Mouse (Mus musculus) hindbrain, postnatal 0 days (tissue): ENCODE data around the gene Prr18. TPM values are rescaled to one million over a fixed set of nuclear protein-coding genes. Genes with fewer than 3 reads are reported as not detected.

Experiments used
- ATAC-seq: fragments of 200-750 bp; cut with Nextera tagmentation; 2 replicates; pipeline ENCODE4 v1.8.0; 2017; ENCODE audit warnings: mild to moderate bottlenecking, moderate TSS enrichment, moderate library complexity
- DNase-seq: peaks from one replicate; pipeline ENCODE4 v3.0.0-alpha.2; 2015; ENCODE audit warnings: low spot score
- H3K27ac ChIP-seq: fragments of 300-500 bp; sonication (generic); 2 replicates; pipeline ENCODE4 v1.5.1; 2014; ENCODE audit warnings: mild to moderate bottlenecking
- H3K27me3 ChIP-seq: fragments of 300-500 bp; sonication (generic); 2 replicates; pipeline ENCODE4 v1.6.1; 2014; ENCODE audit warnings: low read length, mixed read lengths; ENCODE audit not compliant: insufficient read depth
- H3K36me3 ChIP-seq: fragments of 300-500 bp; sonication (generic); 2 replicates; pipeline ENCODE4 v1.6.1; 2014; ENCODE audit warnings: low read length, mixed read lengths; ENCODE audit not compliant: insufficient read depth
- H3K4me1 ChIP-seq: fragments of 300-500 bp; sonication (generic); 2 replicates; pipeline ENCODE4 v1.6.1; 2014; ENCODE audit warnings: antibody characterized with exemption, low read length, mixed read lengths; ENCODE audit not compliant: insufficient read depth
- H3K4me2 ChIP-seq: fragments of 300-500 bp; sonication (generic); 2 replicates; pipeline ENCODE4 v1.6.1; 2014; ENCODE audit warnings: low read depth, mild to moderate bottlenecking, low read length, moderate library complexity, mixed read lengths
- H3K4me3 ChIP-seq: fragments of 300-500 bp; sonication (generic); 2 replicates; pipeline ENCODE4 v1.5.1; 2014; ENCODE audit warnings: low read length
- H3K9ac ChIP-seq: fragments of 300-500 bp; sonication (generic); replicated peaks from 2 replicates; pipeline ENCODE4 v1.6.1; 2014; ENCODE audit warnings: mild to moderate bottlenecking, low read length, moderate library complexity, mixed read lengths
- H3K9me3 ChIP-seq: fragments of 300-500 bp; sonication (generic); 2 replicates; pipeline ENCODE4 v1.6.1; 2016; ENCODE audit warnings: low read length, mixed read lengths
- CTCF ChIP-seq: IDR thresholded peaks from 2 replicates; pipeline ENCODE4 v1.5.1; 2016; ENCODE audit warnings: antibody characterized with exemption, control low read depth, low read depth
- WGBS: fragments of 180-500 bp; shearing (Covaris S2); extraction: QIAGEN DNeasy Blood & Tissue Kit; methylation state at CpG from one replicate; pipeline ENCODE4 v1.1.7; 2014; 5-methylcytosine and 5-hydroxymethylcytosine counted together
- polyA plus RNA-seq: library from polyadenylated mRNA; unstranded; fragments of >200 nt; fragmentation: Nextera tagmentation; extraction: Ambion mirVana; gene quantifications from 2 replicates; pipeline ENCODE4 v1.2.1, GENCODE M21; 2015
- total RNA-seq: library from RNA; depleted of rRNA; stranded (reverse); fragments of >200 nt; gene quantifications from 2 replicates; pipeline ENCODE4 v1.2.3, GENCODE M21; 2014

The Prr18 gene
- total and polyA plus RNA-seq, 2 experiments from 2014 or later = 17.6 to 41.2 TPM

DNA sequence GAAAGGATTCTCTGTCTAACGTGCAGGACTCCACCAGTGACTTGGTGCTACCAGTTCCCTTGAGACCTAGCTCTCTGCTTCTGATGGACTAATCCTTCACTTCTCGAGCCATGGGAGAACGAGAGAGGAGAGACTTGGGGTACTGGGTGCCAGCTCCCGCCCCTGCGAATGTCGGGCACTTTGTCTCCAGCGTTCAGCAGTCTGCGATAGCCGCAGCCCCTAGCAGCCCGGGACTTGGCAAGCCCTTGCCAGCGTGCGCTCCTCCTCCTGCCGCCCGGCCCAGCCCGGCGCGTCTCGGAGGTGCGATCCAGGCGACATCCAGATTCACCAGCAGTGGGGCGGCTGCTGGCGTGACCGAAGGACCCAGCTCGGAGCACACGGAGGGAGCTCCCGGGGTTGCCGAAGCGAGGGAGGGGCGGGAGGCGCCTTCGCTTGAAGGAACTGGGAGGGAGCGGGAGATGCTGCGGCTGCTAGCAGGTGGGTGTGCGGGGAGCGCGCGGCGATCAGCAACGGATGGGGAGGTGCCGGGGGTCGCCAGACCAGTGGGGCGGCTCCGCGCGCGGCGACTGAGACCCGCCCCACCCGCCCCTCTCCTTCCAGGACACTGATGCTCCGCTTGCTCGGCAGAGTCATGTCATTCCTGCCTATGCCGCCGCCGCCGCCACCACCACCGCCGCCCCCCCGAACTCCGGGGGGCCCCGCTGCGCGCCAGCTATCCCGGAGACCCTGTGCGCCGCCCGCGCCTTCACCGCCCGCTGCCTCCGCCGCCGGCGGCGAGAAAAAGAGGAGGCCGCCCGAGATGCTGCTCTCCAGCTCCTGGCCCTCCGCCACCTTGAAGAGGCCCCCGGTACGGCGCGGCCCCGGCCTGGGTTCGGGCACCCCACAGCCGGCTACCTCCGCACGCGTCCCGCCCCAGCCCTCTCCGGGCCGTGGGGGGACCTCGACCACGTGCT lies 3.4 kb downstream of the Prr18 start:
- H3K27ac ChIP-seq = peak overlapping the region; percentile 93
- H3K9me3 ChIP-seq = no peaks in the 10 kb centered on the region
- H3K4me1 ChIP-seq = peaks cover 32% of the 10 kb centered on the region
- no peaks in the 10 kb centered on the region for H3K36me3 ChIP-seq
- TF ChIP-seq CTCF = no peak
- peak; percentile 82 for DNase-seq
- WGBS = under 1% methylated on average over 63 of the region's 92 CpGs
- peak; percentile 82 for ATAC-seq
- H3K4me3 ChIP-seq = peak overlapping the region; percentile 47
- no peaks in the 10 kb centered on the region for H3K27me3 ChIP-seq
- H3K4me2 ChIP-seq = peak overlapping the region; percentile 85
- H3K9ac ChIP-seq = peak overlapping the region; percentile 76

DNA sequence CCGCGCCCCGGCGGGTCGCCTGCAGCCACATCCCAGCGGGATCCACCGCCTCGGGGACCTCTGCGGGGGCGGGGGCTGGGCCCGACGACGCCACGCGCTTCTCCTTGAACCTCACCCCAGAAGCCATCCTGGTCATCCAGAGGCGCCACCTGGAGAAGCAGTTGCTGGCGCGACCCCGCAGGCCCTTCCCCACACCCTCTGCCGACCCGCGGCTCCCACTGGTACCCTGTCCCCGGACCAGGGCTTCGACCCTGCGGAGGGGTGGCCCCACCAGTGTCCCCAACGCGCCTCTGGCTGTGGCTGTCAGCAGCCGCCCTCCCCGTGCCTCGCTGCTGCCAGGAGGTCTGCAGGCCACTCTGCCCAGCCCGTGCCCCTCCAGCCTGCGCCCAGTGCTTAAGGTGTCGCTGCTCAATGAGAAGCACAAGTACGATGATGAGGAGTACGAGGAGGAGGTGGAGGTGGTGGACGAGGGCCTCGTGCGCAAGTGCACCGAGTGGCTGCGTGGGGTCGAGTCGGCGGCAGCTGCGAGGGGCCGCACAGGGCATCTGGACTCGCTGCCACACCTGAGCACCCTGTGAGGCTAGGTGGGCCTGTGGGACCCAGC lies 4.2 kb downstream of the Prr18 start:
- no peak for TF ChIP-seq CTCF
- peak overlapping the region; percentile 85 for H3K4me2 ChIP-seq
- H3K9me3 ChIP-seq = no peaks in the 10 kb centered on the region
- ATAC-seq (peak; percentile 43), DNase-seq (peak; percentile 32)
- H3K36me3 ChIP-seq = no peaks in the 10 kb centered on the region
- H3K27ac ChIP-seq = peak overlapping the region; percentile 93
- peak overlapping the region; percentile 76 for H3K9ac ChIP-seq
- H3K4me1 ChIP-seq = peaks cover 32% of the 10 kb centered on the region
- H3K4me3 ChIP-seq = peak overlapping the region; percentile 47
- no peaks in the 10 kb centered on the region for H3K27me3 ChIP-seq
- WGBS = 8% methylated on average over 39 of the region's 46 CpGs

DNA sequence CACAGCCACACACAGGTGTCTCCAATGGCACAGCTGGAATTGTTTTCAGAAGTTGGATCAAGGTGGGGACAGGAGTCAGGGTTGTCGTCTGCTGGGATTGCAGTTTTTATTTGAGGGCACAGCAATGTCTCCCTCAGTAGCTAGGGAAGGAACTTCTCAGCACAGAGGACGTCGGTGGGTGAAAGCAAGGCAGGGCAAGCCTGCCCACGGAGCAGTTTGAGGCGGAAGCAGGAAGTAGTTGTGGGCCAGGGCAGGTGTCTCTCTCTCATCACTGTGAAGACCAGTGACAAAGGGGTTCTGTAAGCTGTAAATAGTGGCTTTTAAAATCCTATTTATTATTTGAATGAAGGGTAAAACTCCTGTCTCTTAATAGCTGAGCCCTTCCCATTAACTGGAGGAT lies 5.4 kb downstream of the Prr18 start:
- TF ChIP-seq CTCF = no peak

DNA sequence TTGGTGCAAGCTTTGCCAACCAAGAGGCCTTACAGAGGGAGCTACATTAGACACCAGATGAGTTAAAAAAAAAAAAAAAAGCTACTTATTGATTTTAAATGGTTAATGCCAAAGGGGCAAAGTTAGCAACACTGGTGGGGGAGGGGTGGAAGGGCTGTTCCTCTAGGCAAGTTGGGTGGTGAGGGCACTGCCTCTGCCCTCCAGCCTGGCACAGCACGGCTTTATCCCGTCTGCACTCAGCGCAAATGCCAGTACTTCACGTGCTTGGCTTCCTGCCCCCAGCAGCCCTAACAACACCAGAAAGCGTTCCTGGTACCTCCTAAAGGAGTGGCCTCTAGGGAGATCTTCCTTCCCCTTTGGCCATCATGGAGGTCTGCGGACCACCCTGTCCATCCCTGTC lies 6.2 kb downstream of the Prr18 start:
- ATAC-seq (no peak), DNase-seq (peak; percentile 54)
- H3K9me3 ChIP-seq = no peaks in the 10 kb centered on the region
- 46% methylated on average over 6 of the region's 6 CpGs for WGBS
- no peaks in the 10 kb centered on the region for H3K36me3 ChIP-seq
- peak overlapping the region; percentile 85 for H3K4me2 ChIP-seq
- H3K9ac ChIP-seq = 0 out of 2 replicates have a peak overlapping the region, but pooled peaks have one; percentile 13
- H3K4me3 ChIP-seq = peak overlapping the region; percentile 6; the same call in 1 of the 2 replicates
- H3K27me3 ChIP-seq = no peaks in the 10 kb centered on the region
- no peak for TF ChIP-seq CTCF
- no peak overlapping the region for H3K27ac ChIP-seq
- H3K4me1 ChIP-seq = peaks cover 32% of the 10 kb centered on the region

More for the DNA sequence above, 5.4 kb downstream of the Prr18 start:
- Histone ChIP-seq H3K9ac (peak overlapping the region; percentile 76; the same call in 1 of the 2 replicates), H3K4me3 (peak overlapping the region; percentile 47), H3K27ac (0 out of 2 replicates have a peak overlapping the region, but pooled peaks have one; percentile 93), H3K36me3 (no peaks in the 10 kb centered on the region), H3K9me3 (no peaks in the 10 kb centered on the region), H3K27me3 (no peaks in the 10 kb centered on the region), H3K4me2 (peak overlapping the region; percentile 85), H3K4me1 (peaks cover 32% of the 10 kb centered on the region)
- no peak for DNase-seq
- ATAC-seq = no peak
- 34% methylated on average over 5 of the region's 5 CpGs for WGBS

DNA sequence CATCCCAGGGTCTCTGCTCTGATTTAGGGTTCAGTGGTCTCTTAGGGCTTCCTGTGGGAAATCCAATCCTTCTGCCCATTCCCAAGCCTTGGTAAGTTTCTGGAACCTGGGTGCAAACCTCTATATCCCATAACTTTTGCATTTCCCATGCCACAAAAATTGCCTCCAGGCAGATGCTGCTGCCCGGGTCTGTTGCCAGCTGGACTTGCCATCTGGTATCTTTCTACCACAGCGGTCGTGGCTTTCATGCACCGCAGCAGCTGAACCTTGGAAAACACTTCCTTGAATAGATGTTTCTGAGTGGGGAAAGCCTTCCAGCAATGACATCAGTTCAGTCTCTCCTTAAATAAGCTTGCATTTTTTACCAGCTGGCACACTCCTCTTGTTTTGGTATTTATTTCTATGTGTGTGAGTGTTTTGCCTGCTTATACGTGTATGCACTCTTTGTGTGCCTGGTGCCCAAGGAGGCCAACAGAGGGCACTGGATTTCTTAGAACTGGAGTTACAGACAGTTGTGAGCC lies 10.6 kb downstream of the Prr18 start:
- H3K4me3 ChIP-seq = no peak overlapping the region
- peak; percentile 26; the same call in 1 of the 2 replicates for TF ChIP-seq CTCF
- DNase-seq (no peak), ATAC-seq (no peak)
- H3K9me3 ChIP-seq = no peaks in the 10 kb centered on the region
- H3K36me3 ChIP-seq = no peaks in the 10 kb centered on the region
- H3K9ac ChIP-seq = no peak overlapping the region
- no peaks in the 10 kb centered on the region for H3K27me3 ChIP-seq
- H3K4me1 ChIP-seq = peaks cover 7% of the 10 kb centered on the region
- H3K27ac ChIP-seq = no peak overlapping the region
- H3K4me2 ChIP-seq = no peak overlapping the region
- 50% methylated on average over 5 of the region's 5 CpGs for WGBS

DNA sequence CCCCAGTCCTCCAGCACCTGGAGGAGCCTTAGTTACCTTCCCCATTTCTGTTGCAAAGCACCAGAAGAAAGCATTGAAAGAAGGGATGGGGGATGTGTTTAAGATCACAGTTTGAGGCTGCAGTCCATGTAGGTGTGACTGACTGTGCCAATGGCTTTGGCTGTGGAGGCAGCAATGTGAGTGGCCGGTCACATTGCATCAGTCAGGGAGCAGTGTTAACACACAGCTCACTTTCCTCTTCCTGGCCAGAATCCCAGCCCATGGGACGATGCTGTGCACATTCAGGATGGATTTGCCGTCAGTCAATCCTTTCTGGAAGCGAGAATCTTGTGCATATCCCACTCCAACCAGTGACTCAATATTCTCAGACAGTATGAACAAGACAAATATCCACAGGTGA lies 11.7 kb downstream of the Prr18 start:
- H3K4me3 ChIP-seq = no peak overlapping the region
- no peaks in the 10 kb centered on the region for H3K36me3 ChIP-seq
- no peak overlapping the region for H3K9ac ChIP-seq
- H3K4me1 ChIP-seq = no peaks in the 10 kb centered on the region
- ATAC-seq (no peak), DNase-seq (no peak)
- H3K27ac ChIP-seq = no peak overlapping the region
- 79% methylated on average over 4 of the region's 4 CpGs for WGBS
- H3K4me2 ChIP-seq = no peak overlapping the region
- no peaks in the 10 kb centered on the region for H3K9me3 ChIP-seq
- no peak for TF ChIP-seq CTCF
- H3K27me3 ChIP-seq = no peaks in the 10 kb centered on the region
